Mouse (Mus musculus): ENCODE results near the gene Spg7. TPM values are rescaled to one million over a fixed set of nuclear protein-coding genes. Genes with fewer than 3 reads are reported as not detected.
"Not testable (repeated sequence)": the region's sequence is repeated elsewhere in the genome, so short reads cannot be mapped to it uniquely, and the experiment has no call there.

Spg7 gene
- polyA plus RNA-seq, 1 experiment from 2014 or later, result 47.3 TPM

DNA sequence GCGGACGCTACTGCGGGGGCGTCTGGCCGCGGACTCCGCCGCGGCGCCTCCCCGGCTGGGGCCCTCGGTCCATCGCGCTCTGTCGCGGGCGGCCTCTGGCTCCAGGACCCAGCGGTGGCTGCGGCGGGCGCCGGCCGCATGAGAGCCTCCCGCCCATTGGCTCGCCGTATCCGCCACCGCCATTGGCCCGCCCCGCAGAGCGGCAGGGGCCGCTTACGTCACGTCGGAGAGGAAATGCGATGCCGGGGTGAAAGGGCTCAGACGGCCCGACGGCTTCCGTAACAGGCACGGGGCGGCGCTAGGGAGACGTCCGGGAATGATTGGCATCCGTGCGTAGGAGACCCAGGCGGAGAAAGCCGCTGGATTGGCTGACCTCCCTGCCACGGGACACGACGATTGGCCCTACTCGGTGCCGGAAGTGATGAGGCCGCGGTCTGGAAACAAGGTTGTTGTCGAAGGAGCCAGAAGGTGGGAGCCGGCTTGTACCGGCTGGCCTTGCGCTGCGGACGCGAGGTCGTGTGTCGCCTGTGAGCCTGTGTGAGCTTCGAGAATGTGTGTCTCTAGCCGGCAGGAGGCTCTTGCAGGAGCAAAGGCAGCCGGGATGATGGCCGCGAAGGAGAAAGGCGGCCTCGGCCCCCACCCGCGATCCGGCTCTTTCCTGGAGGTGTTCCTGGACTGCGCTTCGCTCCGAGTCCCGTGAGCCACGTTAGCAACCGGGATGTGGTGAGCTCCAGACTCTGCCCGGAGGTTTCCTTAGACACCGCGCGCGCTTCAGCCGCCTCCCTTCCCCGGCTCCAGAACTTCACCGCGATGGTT, 20.4 kb upstream of the Spg7 start, which contains the start of gene Ankrd11:
Gene Ankrd11, minus strand, starts transcription at position 120 of the 816 bp plus-strand sequence.
- H3K4me2 ChIP-seq, result peak within 1 kb of the TSS; percentile 84
- peak within 1 kb of the TSS; percentile 95 for H3K27ac ChIP-seq
- under 1% methylated on average over 63 of the region's 91 CpGs for WGBS
- no peaks in the 10 kb centered on the region for H3K9me3 ChIP-seq (replicated peaks)
- peaks cover 44% of the 10 kb centered on the region for H3K4me1 ChIP-seq
- 0 out of 2 replicates have a peak, but pooled peaks cover 3% of the 10 kb centered on the region for H3K36me3 ChIP-seq (ENCODE audit: poor library complexity, severe bottlenecking)
- peak within 1 kb of the TSS; percentile 98 for H3K4me3 ChIP-seq
- H3K27me3 ChIP-seq, result no peaks in the 10 kb centered on the region
- peak; percentile 97 for ATAC-seq
- H3K9ac ChIP-seq, result peak within 1 kb of the TSS; percentile 99

DNA sequence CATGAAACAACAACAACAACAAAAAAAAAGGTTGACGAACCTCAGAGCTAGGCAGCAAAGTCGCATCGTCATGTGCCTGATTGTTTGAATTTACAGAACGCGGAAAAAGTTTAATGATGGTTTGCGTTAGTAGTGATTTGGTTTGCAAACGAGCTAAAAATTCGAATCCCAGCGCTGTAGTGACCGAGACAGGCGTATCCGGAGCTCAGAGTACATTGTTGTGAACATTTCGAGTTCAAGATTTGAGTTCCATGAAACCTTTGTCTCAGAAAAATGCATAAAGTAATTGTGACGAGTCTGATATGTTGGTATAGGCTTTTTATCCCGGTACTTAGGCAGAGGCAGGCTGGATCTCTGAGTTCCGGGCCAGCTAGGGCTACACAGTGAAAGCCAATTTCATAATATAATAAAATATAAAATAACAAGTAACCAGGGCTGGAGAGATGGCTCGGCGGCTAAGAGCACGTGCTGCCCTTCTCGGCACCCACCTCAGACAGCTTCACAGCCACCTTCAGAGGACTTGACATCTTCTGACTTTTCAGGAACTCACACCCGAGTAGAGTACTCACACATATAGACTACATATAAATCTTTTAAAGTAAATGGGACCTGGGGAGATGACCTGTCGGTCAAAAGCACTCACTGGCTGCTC, 19.6 kb upstream of the Spg7 start:
- Histone ChIP-seq H3K27me3 (no peaks in the 10 kb centered on the region), H3K36me3 (ENCODE audit: poor library complexity, severe bottlenecking) (0 out of 2 replicates have a peak, but pooled peaks cover 3% of the 10 kb centered on the region), H3K27ac (peak overlapping the region; percentile 95), H3K4me2 (peak overlapping the region; percentile 84), H3K9me3 (replicated peaks) (no peaks in the 10 kb centered on the region), H3K4me1 (peaks cover 41% of the 10 kb centered on the region), H3K9ac (peak overlapping the region; percentile 89), H3K4me3 (peak overlapping the region; percentile 98)
- 24% methylated on average over 22 of the region's 22 CpGs for WGBS
- no peak for ATAC-seq

DNA sequence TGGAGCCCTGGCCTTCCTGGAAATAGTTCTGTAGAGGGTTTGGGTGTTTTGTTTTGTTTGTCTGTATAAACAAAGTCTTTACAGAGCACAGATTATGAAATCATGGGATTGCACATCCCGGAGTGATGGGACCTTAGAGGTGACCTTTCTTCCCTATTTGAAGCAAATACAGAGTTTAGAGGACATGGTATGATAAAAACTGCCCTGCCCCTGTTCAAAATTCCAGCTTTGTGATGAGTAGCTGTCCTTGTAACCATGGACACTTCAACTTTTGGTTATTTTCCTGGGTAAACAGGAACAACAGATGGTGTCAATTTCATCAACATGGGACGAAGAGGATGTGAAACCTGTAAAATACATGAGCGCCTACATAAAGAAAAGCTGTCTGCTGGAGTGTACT, 18.8 kb upstream of the Spg7 start:
- Histone ChIP-seq H3K9me3 (replicated peaks) (no peaks in the 10 kb centered on the region), H3K4me1 (peaks cover 34% of the 10 kb centered on the region), H3K4me3 (peak overlapping the region; percentile 98; the same call in 1 of the 2 replicates), H3K27ac (no peak overlapping the region), H3K4me2 (no peak overlapping the region), H3K27me3 (no peaks in the 10 kb centered on the region), H3K36me3 (ENCODE audit: poor library complexity, severe bottlenecking) (0 out of 2 replicates have a peak, but pooled peaks cover 3% of the 10 kb centered on the region), H3K9ac (no peak overlapping the region)
- 94% methylated on average over 3 of the region's 3 CpGs for WGBS
- ATAC-seq, result no peak

DNA sequence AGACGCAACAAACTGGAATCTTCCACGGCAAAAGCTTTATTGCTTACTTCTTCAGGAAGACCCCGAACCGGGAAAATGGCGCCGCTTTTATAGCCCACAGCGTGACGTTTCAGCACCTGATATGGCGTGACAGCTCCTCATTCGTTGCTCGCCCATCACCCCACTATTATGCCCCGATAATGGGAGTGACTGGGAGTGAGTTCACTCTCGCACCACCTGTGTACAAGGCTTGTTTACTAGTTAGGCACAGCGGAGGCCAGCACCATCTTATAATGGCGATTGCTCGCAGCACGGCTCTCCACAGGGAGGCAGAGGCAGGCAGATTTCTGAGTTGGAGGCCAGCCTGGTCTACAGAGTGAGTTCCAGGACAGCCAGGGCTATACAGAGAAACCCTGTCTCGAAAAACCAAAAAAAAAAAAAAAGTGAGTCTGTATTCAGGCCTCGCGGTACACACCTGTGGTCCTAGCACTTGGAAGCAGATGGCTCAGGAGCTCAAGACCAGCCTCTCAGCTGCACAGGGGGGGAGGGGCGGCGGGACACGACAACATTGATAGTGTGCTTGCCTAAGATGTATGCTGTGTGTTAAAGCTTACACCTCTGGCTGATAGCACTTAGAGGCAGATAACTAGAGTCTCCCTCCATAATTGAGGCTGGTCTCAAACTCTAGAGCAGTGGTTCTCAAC, 17.9 kb upstream of the Spg7 start:
- H3K9ac ChIP-seq; H3K4me2 ChIP-seq; H3K27ac ChIP-seq; H3K27me3 ChIP-seq; ATAC-seq; H3K4me3 ChIP-seq; H3K36me3 ChIP-seq (ENCODE audit: poor library complexity, severe bottlenecking); H3K9me3 ChIP-seq (replicated peaks): not testable (repeated sequence)
- 95% methylated on average over 23 of the region's 23 CpGs for WGBS
- H3K4me1 ChIP-seq, result peaks cover 25% of the 10 kb centered on the region

DNA sequence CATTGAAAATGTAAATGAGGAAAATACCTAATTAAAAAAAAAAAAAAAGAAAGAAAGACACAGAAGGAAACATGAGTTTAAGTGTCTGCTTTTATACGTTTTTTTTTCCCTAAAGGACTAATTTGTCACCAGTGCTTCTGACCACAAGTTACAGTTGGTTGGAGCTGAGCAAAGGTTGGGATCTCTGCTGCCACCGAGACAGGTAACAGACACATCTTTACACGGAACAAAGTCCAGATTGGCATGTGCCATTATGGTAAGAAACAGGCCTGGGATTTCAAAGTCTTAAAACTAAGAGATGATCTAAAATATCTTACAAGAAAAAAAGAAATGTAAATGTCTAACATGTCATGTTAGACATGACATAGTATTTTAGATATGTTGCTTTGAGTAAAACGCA, 16.0 kb upstream of the Spg7 start:
- ATAC-seq, result no peak
- H3K36me3 ChIP-seq (ENCODE audit: poor library complexity, severe bottlenecking), result 0 out of 2 replicates have a peak, but pooled peaks cover 3% of the 10 kb centered on the region
- H3K9me3 ChIP-seq (replicated peaks), result no peaks in the 10 kb centered on the region
- no peaks in the 10 kb centered on the region for H3K27me3 ChIP-seq
- WGBS, result 77% methylated on average over 4 of the region's 4 CpGs
- peaks cover 15% of the 10 kb centered on the region for H3K4me1 ChIP-seq
- no peak overlapping the region for H3K4me2 ChIP-seq
- no peak overlapping the region for H3K9ac ChIP-seq
- H3K4me3 ChIP-seq, result no peak overlapping the region
- H3K27ac ChIP-seq, result no peak overlapping the region

DNA sequence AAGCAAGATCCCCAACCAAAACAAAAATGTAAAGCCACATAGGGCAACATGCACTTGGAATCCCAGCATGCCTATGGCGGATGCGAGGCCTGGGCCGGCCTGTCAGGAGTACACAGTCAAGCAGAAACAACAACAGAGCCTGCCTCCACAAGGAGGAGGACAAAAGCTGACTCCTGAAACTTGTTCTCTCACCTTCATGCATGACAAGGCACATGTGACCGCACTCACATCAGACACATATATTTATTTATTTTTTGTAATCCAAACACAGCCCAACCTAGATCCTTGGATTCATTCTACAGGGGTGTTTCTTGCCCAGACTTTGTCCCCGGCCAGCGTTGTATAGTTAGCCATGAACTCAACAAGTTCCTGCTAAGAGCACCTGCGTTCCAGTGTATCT, 14.9 kb upstream of the Spg7 start:
- ATAC-seq, result no peak
- H3K4me2 ChIP-seq, result no peak overlapping the region
- H3K27me3 ChIP-seq, result no peaks in the 10 kb centered on the region
- no peak overlapping the region for H3K9ac ChIP-seq
- H3K4me3 ChIP-seq, result no peak overlapping the region
- H3K36me3 ChIP-seq (ENCODE audit: poor library complexity, severe bottlenecking), result 0 out of 2 replicates have a peak, but pooled peaks cover 3% of the 10 kb centered on the region
- WGBS, result 89% methylated on average over 7 of the region's 7 CpGs
- peaks cover 15% of the 10 kb centered on the region for H3K4me1 ChIP-seq
- H3K27ac ChIP-seq, result no peak overlapping the region
- H3K9me3 ChIP-seq (replicated peaks), result no peaks in the 10 kb centered on the region

DNA sequence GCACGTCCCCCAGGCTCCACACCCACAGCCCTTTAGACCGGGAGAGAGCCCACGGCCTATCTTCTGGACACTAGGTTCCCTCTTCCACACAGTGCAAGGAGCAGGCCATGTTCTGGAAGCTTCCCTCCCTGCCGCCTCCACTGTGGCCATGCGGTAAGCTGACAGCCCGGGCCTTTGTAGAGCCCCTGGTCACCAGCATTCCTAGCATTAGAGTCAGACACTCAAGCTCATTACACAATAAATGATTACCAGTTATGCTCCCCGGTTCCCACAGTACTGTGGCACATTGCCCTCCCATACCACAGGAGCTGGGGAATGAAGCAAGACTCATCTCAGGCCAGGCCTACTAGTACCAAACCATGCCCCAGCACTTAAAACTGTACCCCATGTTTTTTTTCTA, 14.3 kb upstream of the Spg7 start:
- no peak for ATAC-seq
- Histone ChIP-seq H3K4me2 (no peak overlapping the region), H3K27ac (no peak overlapping the region), H3K4me1 (peaks cover 9% of the 10 kb centered on the region), H3K9ac (no peak overlapping the region), H3K36me3 (ENCODE audit: poor library complexity, severe bottlenecking) (0 out of 2 replicates have a peak, but pooled peaks cover 3% of the 10 kb centered on the region), H3K27me3 (no peaks in the 10 kb centered on the region), H3K9me3 (replicated peaks) (no peaks in the 10 kb centered on the region), H3K4me3 (no peak overlapping the region)
- WGBS, result 86% methylated on average over 7 of the region's 7 CpGs

DNA sequence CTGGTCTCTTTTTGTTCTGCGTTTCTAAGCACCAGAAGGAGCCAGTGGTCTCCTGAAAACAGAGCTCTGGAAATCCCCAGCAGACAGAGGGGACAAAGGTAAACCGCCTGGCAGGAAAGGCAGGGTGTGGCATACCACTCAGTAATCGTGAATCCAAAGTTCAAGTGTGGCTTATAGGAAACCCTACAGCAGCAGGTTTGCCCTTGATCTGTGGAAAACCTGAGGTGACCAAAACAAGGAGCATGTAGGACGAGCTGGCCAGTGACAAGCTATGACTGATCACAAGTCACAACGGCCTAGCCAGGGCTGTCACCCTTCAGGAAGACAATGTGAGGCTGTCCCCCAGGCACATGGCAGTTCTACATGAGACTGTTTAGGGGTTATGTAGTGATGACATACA, 11.3 kb upstream of the Spg7 start:
- Histone ChIP-seq H3K4me3 (no peak overlapping the region), H3K36me3 (ENCODE audit: poor library complexity, severe bottlenecking) (no peaks in the 10 kb centered on the region), H3K4me1 (no peaks in the 10 kb centered on the region), H3K4me2 (no peak overlapping the region), H3K27ac (no peak overlapping the region), H3K27me3 (no peaks in the 10 kb centered on the region), H3K9me3 (replicated peaks) (no peaks in the 10 kb centered on the region), H3K9ac (no peak overlapping the region)
- no peak for ATAC-seq
- 80% methylated on average over 5 of the region's 5 CpGs for WGBS

DNA sequence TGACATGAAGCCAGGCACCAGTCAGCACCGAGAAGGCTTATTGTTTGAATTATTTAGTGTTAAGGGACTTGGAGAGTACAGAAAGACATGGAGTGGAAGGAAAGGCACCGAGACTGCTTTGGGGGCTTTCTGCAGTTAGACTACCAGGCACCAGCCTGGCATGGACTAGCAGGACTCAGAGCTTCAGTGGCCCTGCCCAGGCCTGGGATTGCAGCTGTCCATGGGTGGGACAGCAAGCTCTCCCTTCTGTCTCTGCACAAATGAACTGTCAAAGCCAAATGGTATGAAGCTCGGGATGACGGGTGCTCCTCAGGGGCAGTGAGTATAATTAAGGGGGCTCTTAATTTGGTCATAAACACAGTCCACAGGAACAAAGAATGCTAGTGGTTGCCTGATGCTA, 1.3 kb downstream of the Spg7 start:
- ATAC-seq, result no peak

DNA sequence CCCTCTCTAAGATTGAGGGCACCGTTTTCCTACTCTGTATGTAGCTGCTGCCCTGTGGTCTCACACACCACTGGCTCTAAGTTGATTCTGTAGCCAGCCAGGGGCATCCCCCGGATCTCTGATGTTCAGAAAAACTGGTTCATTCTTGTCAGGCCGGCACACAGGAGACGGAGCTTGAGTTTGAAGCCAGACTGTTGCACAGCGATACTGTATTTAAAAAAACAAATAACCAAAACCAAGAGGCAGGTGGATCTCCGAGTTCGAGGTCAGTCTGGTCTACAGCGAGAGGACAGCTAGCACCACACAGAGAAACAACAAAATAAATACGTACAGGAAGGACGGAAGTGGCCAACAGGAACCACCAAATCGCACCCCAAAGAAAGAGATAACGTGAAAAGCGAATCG, 2.1 kb downstream of the Spg7 start:
- WGBS, result 2% methylated on average over 14 of the region's 14 CpGs
- ATAC-seq, result peak; percentile 23
- H3K9ac ChIP-seq, result peak overlapping the region; percentile 87
- H3K27ac ChIP-seq, result peak overlapping the region; percentile 88
- peak overlapping the region; percentile 75 for H3K4me3 ChIP-seq
- peaks cover 7% of the 10 kb centered on the region for H3K36me3 ChIP-seq (ENCODE audit: poor library complexity, severe bottlenecking)
- H3K27me3 ChIP-seq, result no peaks in the 10 kb centered on the region
- no peaks in the 10 kb centered on the region for H3K9me3 ChIP-seq (replicated peaks)
- peak overlapping the region; percentile 85 for H3K4me2 ChIP-seq
- peaks cover 28% of the 10 kb centered on the region for H3K4me1 ChIP-seq

More for the DNA sequence above, 1.3 kb downstream of the Spg7 start:
- Histone ChIP-seq H3K9me3 (replicated peaks) (no peaks in the 10 kb centered on the region), H3K27me3 (no peaks in the 10 kb centered on the region), H3K4me3 (no peak overlapping the region), H3K4me2 (peak overlapping the region; percentile 85), H3K36me3 (ENCODE audit: poor library complexity, severe bottlenecking) (peaks cover 7% of the 10 kb centered on the region), H3K27ac (no peak overlapping the region), H3K4me1 (peaks cover 28% of the 10 kb centered on the region), H3K9ac (peak overlapping the region; percentile 87)
- 79% methylated on average over 4 of the region's 4 CpGs for WGBS

DNA sequence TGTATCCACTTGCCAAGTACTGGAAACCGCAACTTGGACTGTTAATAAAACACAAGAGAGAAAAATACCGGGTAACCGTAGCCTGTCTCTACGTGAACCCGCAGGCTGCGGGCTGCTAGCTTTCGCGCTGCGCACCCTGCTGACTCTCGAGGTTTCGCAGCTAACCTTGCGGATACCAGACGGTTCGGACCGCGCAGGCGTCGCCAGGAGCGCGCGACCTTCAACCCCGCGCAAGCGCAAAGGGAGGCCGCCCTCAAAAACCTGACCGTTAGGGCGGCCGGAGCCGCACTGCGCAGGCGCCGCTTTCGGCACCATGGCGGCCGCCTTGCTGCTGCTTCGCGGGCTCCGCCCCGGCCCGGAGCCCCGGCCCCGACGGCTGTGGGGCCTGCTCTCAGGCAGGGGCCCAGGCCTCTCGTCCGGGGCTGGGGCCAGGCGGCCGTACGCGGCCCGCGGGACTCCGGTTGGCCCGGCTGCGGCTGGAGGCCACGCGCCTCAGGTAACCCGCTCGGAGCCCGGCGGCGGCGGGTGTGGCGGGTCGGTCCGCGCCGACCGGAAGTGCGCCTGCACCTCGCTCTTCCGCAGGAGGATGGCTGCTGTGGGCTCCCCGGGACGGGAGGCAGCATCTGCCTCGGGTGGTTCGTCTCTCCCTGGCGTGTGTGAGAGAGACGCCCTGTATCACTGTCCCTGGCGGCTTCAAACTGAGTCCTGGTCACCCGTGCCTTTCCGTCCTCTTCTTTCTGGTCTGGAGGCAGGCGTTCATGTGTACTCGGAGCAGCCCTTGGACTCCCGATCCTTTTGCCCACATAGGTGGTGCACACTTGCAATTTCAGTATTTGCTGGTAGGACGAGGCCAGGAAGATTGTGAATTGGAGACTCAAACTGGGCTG, 2.7 kb downstream of the Spg7 start:
- Histone ChIP-seq H3K4me2 (peak overlapping the region; percentile 85), H3K9ac (peak overlapping the region; percentile 87), H3K9me3 (replicated peaks) (no peaks in the 10 kb centered on the region), H3K4me1 (peaks cover 28% of the 10 kb centered on the region), H3K27me3 (no peaks in the 10 kb centered on the region), H3K4me3 (peak overlapping the region; percentile 75), H3K27ac (peak overlapping the region; percentile 88), H3K36me3 (ENCODE audit: poor library complexity, severe bottlenecking) (peaks cover 10% of the 10 kb centered on the region)
- ATAC-seq, result peak; percentile 96
- WGBS, result under 1% methylated on average over 84 of the region's 84 CpGs

Measured in forebrain, embryonic 13.5 days (tissue).